Mouse (Mus musculus) CH12.LX (cell line): ENCODE data around the gene Far1. TPM values are rescaled to one million over a fixed set of nuclear protein-coding genes. Genes with fewer than 3 reads are reported as not detected.
A peak's percentile ranks its signal among the peaks of the same experiment; 100 is the strongest.

ENCODE experiments used
- DNase-seq: peaks from one replicate; pipeline ENCODE4 v3.0.0-alpha.2; 2013; ENCODE audit errors: extremely low read depth
- H3K27ac ChIP-seq: 2 replicates; pipeline ENCODE4 v1.5.1; 2012; ENCODE audit warnings: low read depth, mild to moderate bottlenecking, control low read depth, moderate library complexity; ENCODE audit not compliant: insufficient read depth
- H3K27me3 ChIP-seq: replicated peaks from 2 replicates; pipeline ENCODE3; 2012; ENCODE audit warnings: inconsistent platforms
- H3K36me3 ChIP-seq, 2 experiments: replicated peaks in 1 of 2; 2 replicates each; pipeline versions ENCODE3 to v1.6.1; 2012; ENCODE audit warnings: inconsistent platforms in 1 of 2, low read length in 1 of 2, mild to moderate bottlenecking in 1 of 2, mixed read lengths in 1 of 2, moderate library complexity in 1 of 2; ENCODE audit not compliant: control insufficient read depth in 1 of 2, insufficient read depth in 1 of 2
- H3K4me1 ChIP-seq, 2 experiments: 2 replicates each; pipeline ENCODE4 v1.6.1; 2012; ENCODE audit warnings: inconsistent platforms in 1 of 2, moderate library complexity in 1 of 2; ENCODE audit not compliant: insufficient read depth in 2 of 2, control insufficient read depth in 1 of 2
- H3K4me2 ChIP-seq: 2 replicates; pipeline ENCODE4 v1.6.1; 2012; ENCODE audit warnings: low read depth, mild to moderate bottlenecking, control low read depth; ENCODE audit not compliant: poor library complexity, insufficient read depth, severe bottlenecking
- H3K4me3 ChIP-seq, 3 experiments: fragments of 150-350 bp in 1 of 3; sonication (generic) in 1 of 3; replicated peaks in 1 of 3; 2 replicates each; pipeline versions ENCODE3 to v1.5.1; 2011 to 2012; ENCODE audit warnings: low read depth in 2 of 3, low read length in 2 of 3, mild to moderate bottlenecking in 2 of 3, moderate library complexity in 2 of 3, control low read depth in 1 of 3, improper control_type of control experiment in 1 of 3, inconsistent platforms in 1 of 3, mixed read lengths in 1 of 3; ENCODE audit not compliant: poor library complexity in 1 of 3
- H3K79me2 ChIP-seq: replicated peaks from 2 replicates; pipeline ENCODE4 v1.6.1; 2012; ENCODE audit warnings: mild to moderate bottlenecking, moderate library complexity; ENCODE audit not compliant: control insufficient read depth, poor library complexity, insufficient read depth, severe bottlenecking; ENCODE audit errors: extremely low read depth
- H3K9ac ChIP-seq: 2 replicates; pipeline ENCODE4 v1.6.1; 2012; ENCODE audit warnings: low read depth, mild to moderate bottlenecking, control low read depth, moderate library complexity; ENCODE audit not compliant: insufficient read depth
- H3K9me3 ChIP-seq: replicated peaks from 2 replicates; pipeline ENCODE3; 2012; ENCODE audit warnings: low read length, inconsistent platforms, mixed read lengths
- CTCF ChIP-seq, 2 experiments: IDR thresholded peaks in 1 of 2; conservative IDR thresholded peaks in 1 of 2; 2 replicates each; pipeline ENCODE4 v1.5.1; 2011 to 2012; ENCODE audit warnings: low read depth in 2 of 2, low read length in 2 of 2, improper control_type of control experiment in 1 of 2, inconsistent platforms in 1 of 2, mild to moderate bottlenecking in 1 of 2, moderate library complexity in 1 of 2
- ELF1 ChIP-seq: IDR thresholded peaks from 2 replicates; pipeline ENCODE4 v1.6.1; 2014; ENCODE audit warnings: low read depth, mild to moderate bottlenecking, inconsistent platforms, low read length, improper control_type of control experiment
- EP300 ChIP-seq: IDR thresholded peaks from 2 replicates; pipeline ENCODE4 v1.6.1; 2011; ENCODE audit warnings: low read length, improper control_type of control experiment
- HCFC1 ChIP-seq: IDR thresholded peaks from 2 replicates; pipeline ENCODE4 v1.6.1; 2012; ENCODE audit warnings: low read depth, mild to moderate bottlenecking, inconsistent platforms, low read length, improper control_type of control experiment
- JUN ChIP-seq: IDR thresholded peaks from 2 replicates; pipeline ENCODE4 v1.6.1; 2011; ENCODE audit warnings: low read depth, mild to moderate bottlenecking, low read length, improper control_type of control experiment, moderate library complexity; ENCODE audit not compliant: insufficient read depth
- JUND ChIP-seq: conservative IDR thresholded peaks from 2 replicates; pipeline ENCODE4 v1.6.1; 2011; ENCODE audit warnings: low read depth, low read length, improper control_type of control experiment
- NELFE ChIP-seq: IDR thresholded peaks from 2 replicates; pipeline ENCODE4 v1.6.1; 2011; ENCODE audit warnings: low read depth, low read length, improper control_type of control experiment
- NRF1 ChIP-seq: IDR thresholded peaks from 2 replicates; pipeline ENCODE4 v1.6.1; 2014; ENCODE audit warnings: low read depth, mild to moderate bottlenecking, inconsistent platforms, low read length, improper control_type of control experiment, moderate library complexity
- RAD21 ChIP-seq: IDR thresholded peaks from 2 replicates; pipeline ENCODE4 v1.6.1; 2011; ENCODE audit warnings: low read depth, mild to moderate bottlenecking, low read length, improper control_type of control experiment, moderate library complexity
- SMC3 ChIP-seq: IDR thresholded peaks from 2 replicates; pipeline ENCODE4 v1.6.1; 2011; ENCODE audit warnings: low read depth, low read length, improper control_type of control experiment
- USF2 ChIP-seq: conservative IDR thresholded peaks from 2 replicates; pipeline ENCODE4 v1.6.1; 2011; ENCODE audit warnings: low read depth, low read length, improper control_type of control experiment
- ZC3H11A ChIP-seq: IDR thresholded peaks from 2 replicates; pipeline ENCODE4 v1.6.1; 2012; ENCODE audit warnings: low read depth, mild to moderate bottlenecking, inconsistent platforms, low read length, improper control_type of control experiment
- dilution Hi-C: fragments of 300-500 bp; cut with MboI; formaldehyde crosslinking; loops from 2 replicates; pipeline ENCODE4 v1.14.3; 2020; ENCODE audit warnings: low sequenced_read_pairs; ENCODE audit not compliant: extremely low pct_unique_long_range_greater_than_20kb, extremely low pct_ligation_motif_present
- in situ Hi-C: fragments of 300-500 bp; cut with MboI; formaldehyde crosslinking; loops from 3 replicates; pipeline ENCODE4 v1.14.3; 2019; ENCODE audit warnings: low sequenced_read_pairs, low pct_ligation_motif_present, low pct_unique_long_range_greater_than_20kb, mixed read lengths
- polyA plus RNA-seq: library from polyadenylated mRNA; unstranded; fragments of >175 nt; gene quantifications from 2 replicates; pipeline ENCODE4 v1.2.1, GENCODE M21; 2012; ENCODE audit warnings: low read depth; ENCODE audit not compliant: insufficient read length
- total RNA-seq, 2 experiments: library from RNA; depleted of rRNA; stranded (reverse); fragments of 300-350 nt in 1 of 2; fragments of >200 nt in 1 of 2; gene quantifications; 2 replicates each; pipeline ENCODE4 v1.2.3; 2012 to 2014

Gene Far1
- total and polyA plus RNA-seq, 3 experiments = 73.4 to 170 (median 97.3) TPM

- dilution Hi-C loops (no loop called here), in situ Hi-C loops (loop anchor here (5.0 kb wide), 1 partner anchor 220 kb away; no protein-coding TSS in a partner anchor)
- Histone ChIP-seq H3K27ac (no peak overlapping the region), H3K9ac (no peak overlapping the region), H3K9me3 (no peaks in the 10 kb centered on the region), H3K4me1 (peaks cover 8 to 29% of the 10 kb centered on the region in 2 experiments), H3K27me3 (no peaks in the 10 kb centered on the region), H3K36me3 (no peaks in the 10 kb centered on the region), H3K79me2 (no peaks in the 10 kb centered on the region), H3K4me3 (no peak overlapping the region)
- no peak for DNase-seq
- no peak for TF ChIP-seq CTCF (conservative IDR thresholded peaks at IDR 0.05 in 1 of 2, IDR thresholded peaks at IDR 0.05 in 1 of 2; ENCODE audit: low read depth in 2 of 2, low read length in 2 of 2)
- no peak for TF ChIP-seq HCFC1
- TF ChIP-seq ELF1 = no peak
- TF ChIP-seq JUN = no peak
- TF ChIP-seq, all 38 proteins: peak for 0
- H3K4me2 ChIP-seq = no peak overlapping the region
Observed at GRCm38 (mm10) chr7:113592696-113593095, 79.1 kb downstream of the Far1 start.

DNA sequence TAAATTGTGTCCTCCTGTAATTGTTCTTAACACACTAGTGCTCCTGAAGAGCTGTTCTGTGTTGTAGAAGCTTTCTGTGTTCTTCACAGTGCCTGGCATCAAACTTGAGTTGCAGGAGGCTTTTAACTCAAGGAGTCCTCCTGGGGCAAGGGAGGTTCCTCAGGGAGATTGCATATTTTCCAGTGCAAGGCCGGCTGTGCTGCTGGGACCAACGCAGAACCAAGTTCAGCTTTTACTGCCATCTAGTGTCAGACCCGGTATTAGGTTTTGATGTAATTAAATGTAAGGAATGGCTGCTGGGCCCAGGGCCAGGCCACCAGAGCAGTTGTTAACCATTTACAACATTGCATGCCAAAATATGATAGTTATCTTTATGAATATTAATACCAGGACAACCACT is 80.7 kb downstream of the Far1 start:
- H3K36me3 ChIP-seq = no peaks in the 10 kb centered on the region
- TF ChIP-seq NELFE (no peak), EP300 (0 out of 2 replicates have a peak, but pooled peaks have one; percentile 8), ZC3H11A (peak; percentile 44), SMC3 (peak; percentile 88), CTCF (conservative IDR thresholded peaks at IDR 0.05 in 1 of 2, IDR thresholded peaks at IDR 0.05 in 1 of 2; ENCODE audit: low read depth in 2 of 2, low read length in 2 of 2) (peak; percentile 34 to 86), RAD21 (peak; percentile 86), NRF1 (no peak)
- no peak overlapping the region for H3K9ac ChIP-seq
- no peak overlapping the region for H3K4me2 ChIP-seq
- no peaks in the 10 kb centered on the region for H3K79me2 ChIP-seq
- no peak overlapping the region for H3K27ac ChIP-seq
- dilution Hi-C loops = no loop called here
- H3K27me3 ChIP-seq = no peaks in the 10 kb centered on the region
- in situ Hi-C loops = loop anchor here (5.0 kb wide), 1 partner anchor 222 kb away; no protein-coding TSS in a partner anchor
- DNase-seq = peak; percentile 70
- H3K9me3 ChIP-seq = no peaks in the 10 kb centered on the region
- H3K4me3 ChIP-seq = no peak overlapping the region
- peaks cover under 1 to 20% of the 10 kb centered on the region in 2 experiments; a peak in 2 of 4 replicates for H3K4me1 ChIP-seq

DNA sequence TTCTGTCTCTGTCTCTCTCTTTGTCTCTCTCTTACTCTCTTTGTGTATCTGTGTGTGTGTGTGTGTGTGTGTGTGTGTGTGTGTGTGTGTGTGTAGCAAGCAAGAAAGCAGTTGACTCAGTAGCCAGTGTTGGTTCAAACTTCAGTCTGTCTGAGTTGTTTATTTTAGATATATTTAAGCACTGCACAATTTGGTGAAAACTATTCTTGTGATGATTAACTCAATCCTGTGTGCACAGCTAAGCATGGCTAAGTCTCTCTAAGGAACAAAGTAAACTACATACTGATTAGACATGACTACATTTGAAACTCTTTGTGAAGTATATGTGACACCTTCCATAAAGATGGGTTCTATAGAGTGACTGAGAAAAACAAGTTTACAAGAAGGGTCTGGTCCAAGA is 83.6 kb downstream of the Far1 start:
- TF ChIP-seq ELF1 = no peak
- TF ChIP-seq JUND = no peak
- TF ChIP-seq HCFC1 = no peak
- no peak for TF ChIP-seq USF2
- H3K79me2 ChIP-seq = no peaks in the 10 kb centered on the region

More for the DNA sequence above, 83.6 kb downstream of the Far1 start:
- Histone ChIP-seq H3K9ac (no peak overlapping the region), H3K4me3 (no peak overlapping the region), H3K36me3 (no peaks in the 10 kb centered on the region), H3K27ac (no peak overlapping the region), H3K4me2 (no peak overlapping the region), H3K4me1 (peaks cover 0 to 17% of the 10 kb centered on the region in 2 experiments; a peak in 2 of 4 replicates), H3K27me3 (no peaks in the 10 kb centered on the region), H3K9me3 (no peaks in the 10 kb centered on the region)
- dilution Hi-C loops = no loop called here
- no peak for DNase-seq
- in situ Hi-C loops = no loop called here
